8 mouse cellular contexts compared by ENCODE assay signal in the genomic region with DNA sequence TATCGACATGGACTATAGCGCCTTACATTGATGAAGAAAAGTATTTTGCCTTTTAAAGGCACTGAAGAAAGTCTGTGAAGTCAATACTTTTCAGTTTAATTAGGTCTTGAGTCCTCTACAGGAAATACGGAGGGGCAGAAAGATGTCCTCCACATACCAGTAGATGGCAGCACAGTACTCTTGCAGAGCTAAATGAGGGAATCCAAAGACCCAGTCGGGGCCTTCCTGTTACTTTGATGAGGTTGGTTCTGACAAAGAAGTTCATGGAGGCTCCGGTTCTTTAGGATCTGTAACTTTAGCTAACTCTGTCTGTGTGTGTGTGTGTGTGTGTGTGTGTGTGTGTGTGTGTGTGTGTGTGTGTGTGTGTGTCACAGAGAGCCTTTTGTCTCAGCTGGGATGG. TPM values are rescaled to one million over a fixed set of nuclear protein-coding genes. Genes with fewer than 3 reads are reported as not detected.
DNase-seq lines count a peak whose midpoint lies in the region; ATAC-seq lines count a peak whose summit lies in the region.

No protein-coding gene starts in this region.

- peak; percentile 75 for DNase-seq in ovary, postnatal 14 days (ENCODE audit: low spot score)
- no peak for DNase-seq in ovary, postnatal 10 days (ENCODE audit: low spot score)
- peak; percentile 73 for DNase-seq in c-Kit-positive CD71-positive TER-119-positive erythroid progenitor cells, embryonic 14.5 days (ENCODE audit: low spot score)
- peak; percentile 96 for DNase-seq in forebrain, embryonic 14.5 days (ENCODE audit: low spot score)
- peak; percentile 88 to 95 for DNase-seq in left cerebral cortex, postnatal 14 days (ENCODE audit: low spot score in 2 of 2)
- DNase-seq in telencephalon, adult 2 months (ENCODE audit: low read depth, low spot score): peak; percentile 78

- H3K9me3 ChIP-seq in forebrain, embryonic 14.5 days (replicated peaks; ENCODE audit: control insufficient read depth, low read length): no peaks in the 10 kb centered on the region
- H3K9me3 ChIP-seq in hindbrain, embryonic 12.5 days (replicated peaks): no peaks in the 10 kb centered on the region
- H3K9me3 ChIP-seq in midbrain, embryonic 12.5 days: no peaks in the 10 kb centered on the region

- peak overlapping the region; percentile 77; the same call in 1 of the 2 replicates for H3K4me2 ChIP-seq in forebrain, embryonic 14.5 days (ENCODE audit: low read length)
- peak overlapping the region; percentile 27; the same call in 1 of the 2 replicates for H3K4me2 ChIP-seq in hindbrain, embryonic 12.5 days (replicated peaks)
- H3K4me2 ChIP-seq in midbrain, embryonic 12.5 days (replicated peaks): peak overlapping the region; percentile 63

- no peak overlapping the region for H3K27ac ChIP-seq in forebrain, embryonic 14.5 days (ENCODE audit: low read depth, low read length)
- no peak overlapping the region for H3K27ac ChIP-seq in hindbrain, embryonic 12.5 days
- H3K27ac ChIP-seq in midbrain, embryonic 12.5 days (replicated peaks): no peak overlapping the region

- intact Hi-C loops in left cerebral cortex, postnatal 14 days (cut with DNase I): loop anchor here (5.0 kb wide), 2 partner anchors 65 to 200 kb away; no protein-coding TSS in a partner anchor

- 7% methylated on average over 5 of the region's 5 CpGs for whole genome bisulfite sequencing in forebrain, embryonic 14.5 days
- WGBS in hindbrain, embryonic 12.5 days: 7% methylated on average over 5 of the region's 5 CpGs
- 6% methylated on average over 5 of the region's 5 CpGs for whole genome bisulfite sequencing in midbrain, embryonic 12.5 days

- ATAC-seq in forebrain, embryonic 14.5 days: no peak
- ATAC-seq in hindbrain, embryonic 12.5 days (ENCODE audit: low FRiP score): no peak
- ATAC-seq in midbrain, embryonic 12.5 days (ENCODE audit: low FRiP score, low read depth): no peak

- no peaks in the 10 kb centered on the region for H3K27me3 ChIP-seq in forebrain, embryonic 14.5 days (replicated peaks; ENCODE audit: control insufficient read depth, insufficient read depth, low read length)
- no peaks in the 10 kb centered on the region for H3K27me3 ChIP-seq in hindbrain, embryonic 12.5 days
- H3K27me3 ChIP-seq in midbrain, embryonic 12.5 days: no peaks in the 10 kb centered on the region

- peaks cover 12% of the 10 kb centered on the region for H3K4me1 ChIP-seq in forebrain, embryonic 14.5 days (ENCODE audit: control insufficient read depth, insufficient read depth, low read length)
- H3K4me1 ChIP-seq in hindbrain, embryonic 12.5 days: peaks cover 34% of the 10 kb centered on the region
- H3K4me1 ChIP-seq in midbrain, embryonic 12.5 days: peaks cover 30% of the 10 kb centered on the region

- no peak overlapping the region for H3K4me3 ChIP-seq in forebrain, embryonic 14.5 days (ENCODE audit: low read depth, low read length)
- no peak overlapping the region for H3K4me3 ChIP-seq in hindbrain, embryonic 12.5 days
- H3K4me3 ChIP-seq in midbrain, embryonic 12.5 days: 0 out of 2 replicates have a peak overlapping the region, but pooled peaks have one; percentile 6

- no peaks in the 10 kb centered on the region for H3K36me3 ChIP-seq in forebrain, embryonic 14.5 days (ENCODE audit: control insufficient read depth, insufficient read depth, low read length)
- no peaks in the 10 kb centered on the region for H3K36me3 ChIP-seq in hindbrain, embryonic 12.5 days
- H3K36me3 ChIP-seq in midbrain, embryonic 12.5 days: no peaks in the 10 kb centered on the region

- H3K9ac ChIP-seq in forebrain, embryonic 14.5 days (ENCODE audit: low read length): no peak overlapping the region
- H3K9ac ChIP-seq in hindbrain, embryonic 12.5 days: no peak overlapping the region
- H3K9ac ChIP-seq in midbrain, embryonic 12.5 days (replicated peaks): peak overlapping the region; percentile 25; the same call in 1 of the 2 replicates

RNA-seq across cellular contexts. Expression of a gene that starts 1.2 kb away (rescaled TPM):
- 19.3 and 26.7 TPM in 2 replicates for polyA plus RNA-seq in forebrain, embryonic 14.5 days (2014; fragmentation: Nextera tagmentation; extraction: Ambion mirVana)
- polyA plus RNA-seq in hindbrain, embryonic 12.5 days (2016; fragmentation: Nextera tagmentation; extraction: Ambion mirVana): 36.2 and 36.6 TPM in 2 replicates
- 10 to 100 TPM; 29.2 to 37.3 TPM for total RNA-seq in left cerebral cortex, postnatal 14 days (2021)
- polyA plus RNA-seq in midbrain, embryonic 12.5 days (2016; fragmentation: Nextera tagmentation; extraction: Ambion mirVana): 51.2 and 51.8 TPM in 2 replicates

RNA-seq across cellular contexts. Expression of a gene that starts 11.5 kb away (rescaled TPM):
- 8.1 and 12.3 TPM in 2 replicates for polyA plus RNA-seq in forebrain, embryonic 14.5 days (2014; fragmentation: Nextera tagmentation; extraction: Ambion mirVana)
- polyA plus RNA-seq in hindbrain, embryonic 12.5 days (2016; fragmentation: Nextera tagmentation; extraction: Ambion mirVana): 27.8 and 29.4 TPM in 2 replicates
- total RNA-seq in left cerebral cortex, postnatal 14 days (2021): 10 to 100 TPM; 55.7 to 60.5 TPM
- 24.6 and 30.7 TPM in 2 replicates for polyA plus RNA-seq in midbrain, embryonic 12.5 days (2016; fragmentation: Nextera tagmentation; extraction: Ambion mirVana)

RNA-seq across cellular contexts. Expression of a gene that starts 15.7 kb away (rescaled TPM):
- polyA plus RNA-seq in forebrain, embryonic 14.5 days (2014; fragmentation: Nextera tagmentation; extraction: Ambion mirVana): 302 and 334 TPM in 2 replicates
- 243 and 249 TPM in 2 replicates for polyA plus RNA-seq in hindbrain, embryonic 12.5 days (2016; fragmentation: Nextera tagmentation; extraction: Ambion mirVana)
- 100 to 1,000 TPM; 107 to 108 TPM for total RNA-seq in left cerebral cortex, postnatal 14 days (2021)
- polyA plus RNA-seq in midbrain, embryonic 12.5 days (2016; fragmentation: Nextera tagmentation; extraction: Ambion mirVana): 281 and 296 TPM in 2 replicates

RNA-seq across cellular contexts. Expression of a gene that starts 21.6 kb away (rescaled TPM):
- 18.1 and 18.2 TPM in 2 replicates for polyA plus RNA-seq in forebrain, embryonic 14.5 days (2014; fragmentation: Nextera tagmentation; extraction: Ambion mirVana)
- polyA plus RNA-seq in hindbrain, embryonic 12.5 days (2016; fragmentation: Nextera tagmentation; extraction: Ambion mirVana): 25.2 and 28.9 TPM in 2 replicates
- 10 to 100 TPM; 31.4 to 32.3 TPM for total RNA-seq in left cerebral cortex, postnatal 14 days (2021)
- polyA plus RNA-seq in midbrain, embryonic 12.5 days (2016; fragmentation: Nextera tagmentation; extraction: Ambion mirVana): 25.2 and 27.5 TPM in 2 replicates

RNA-seq across cellular contexts. Expression of a gene that starts 36.9 kb away (rescaled TPM):
- 17.3 and 26.1 TPM in 2 replicates for polyA plus RNA-seq in forebrain, embryonic 14.5 days (2014; fragmentation: Nextera tagmentation; extraction: Ambion mirVana)
- 20.5 and 21.6 TPM in 2 replicates for polyA plus RNA-seq in hindbrain, embryonic 12.5 days (2016; fragmentation: Nextera tagmentation; extraction: Ambion mirVana)
- total RNA-seq in left cerebral cortex, postnatal 14 days (2021): 10 to 100 TPM in 1 of 2 experiments, 1 to 10 TPM in 1; 10.0 to 11.3 TPM
- polyA plus RNA-seq in midbrain, embryonic 12.5 days (2016; fragmentation: Nextera tagmentation; extraction: Ambion mirVana): 18.3 and 24.0 TPM in 2 replicates

Comparison
In these comparisons a context has a peak if more than half of its experiments do, and no peak if none do; other contexts are left out.
1. H3K4me2 ChIP-seq: peak in every context shown above with its lines; median percentile 77 in forebrain, embryonic 14.5 days; 63 in midbrain, embryonic 12.5 days; 27 in hindbrain, embryonic 12.5 days.